Mouse (Mus musculus) olfactory bulb, adult 2 months (tissue): ENCODE data around the gene Ffar3. TPM values are rescaled to one million over a fixed set of nuclear protein-coding genes. Genes with fewer than 3 reads are reported as not detected.
A peak's percentile ranks its signal among the peaks of the same experiment; 100 is the strongest.

ENCODE experiments used
- H3K27ac ChIP-seq: fragments of 200-500 bp; 2 replicates; pipeline ENCODE4 v1.5.1; 2012; ENCODE audit warnings: low read depth, low read length; ENCODE audit not compliant: insufficient read depth
- H3K4me1 ChIP-seq: fragments of 200-500 bp; 2 replicates; pipeline ENCODE4 v1.6.1; 2012; ENCODE audit warnings: low read length; ENCODE audit not compliant: control insufficient read depth, insufficient read depth
- H3K4me3 ChIP-seq: fragments of 200-500 bp; 2 replicates; pipeline ENCODE4 v1.5.1; 2012; ENCODE audit warnings: mild to moderate bottlenecking, low read depth, low read length, moderate library complexity; ENCODE audit not compliant: insufficient read depth
- CTCF ChIP-seq: fragments of 200-500 bp; IDR thresholded peaks from 2 replicates; pipeline ENCODE4 v1.5.1; 2012; ENCODE audit warnings: low read depth, mild to moderate bottlenecking, low read length, moderate library complexity; ENCODE audit not compliant: insufficient read depth
- POLR2A ChIP-seq: fragments of 200-500 bp; IDR thresholded peaks from 2 replicates; pipeline ENCODE4 v1.6.1; 2012; ENCODE audit warnings: mild to moderate bottlenecking, low read depth, low read length, moderate library complexity; ENCODE audit not compliant: insufficient read depth
- WGBS: fragments of 180-500 bp; shearing (Covaris S2); methylation state at CpG from one replicate; pipeline ENCODE4 v1.1.7; 2018; 5-methylcytosine and 5-hydroxymethylcytosine counted together
- polyA plus RNA-seq: library from polyadenylated mRNA; stranded (reverse); fragments of >200 nt; gene quantifications from 2 replicates; pipeline ENCODE4 v1.2.4, GENCODE M21; 2012; ENCODE audit warnings: low replicate concordance; ENCODE audit not compliant: missing spikeins, insufficient read depth, insufficient read length

The Ffar3 gene
- polyA plus RNA-seq, 1 experiment: not detected

- WGBS: 74% methylated on average over 9 of the region's 9 CpGs
These were observed 44.2 kb downstream of the Ffar3 start for GRCm38 (mm10) chr7:30811757-30812290.

GRCm38 (mm10) chr7:30810319-30810718 is 45.7 kb downstream of the Ffar3 start:
- Histone ChIP-seq H3K4me1 (no peaks in the 10 kb centered on the region), H3K4me3 (no peak overlapping the region), H3K27ac (no peak overlapping the region)
- WGBS: 57% methylated on average over 6 of the region's 6 CpGs
- no peak for TF ChIP-seq CTCF
- TF ChIP-seq POLR2A: no peak

More at GRCm38 (mm10) chr7:30811757-30812290, 44.2 kb downstream of the Ffar3 start:
- Histone ChIP-seq H3K4me3 (no peak overlapping the region), H3K27ac (no peak overlapping the region), H3K4me1 (no peaks in the 10 kb centered on the region)
- TF ChIP-seq POLR2A: no peak
- TF ChIP-seq CTCF: no peak

- Histone ChIP-seq H3K4me1 (no peaks in the 10 kb centered on the region), H3K4me3 (no peak overlapping the region), H3K27ac (no peak overlapping the region)
- TF ChIP-seq CTCF: 0 out of 2 replicates have a peak, but pooled peaks have one; percentile 7
- TF ChIP-seq POLR2A: no peak
- WGBS: 51% methylated on average over 6 of the region's 6 CpGs
These were observed 50.1 kb downstream of the Ffar3 start for GRCm38 (mm10) chr7:30805924-30806323.

Other genes with a start within 250 kb of the Ffar3 start
- gene Upk1a, start 243.3 kb downstream of the Ffar3 start, polyA plus RNA-seq: not detected in 2 replicates
- gene Cox6b1, start 230.0 kb downstream of the Ffar3 start, polyA plus RNA-seq: 1,523 TPM in 1 of 2 replicates, not detected in the other
- not detected in 2 replicates for gene Etv2, start 220.3 kb downstream of the Ffar3 start, polyA plus RNA-seq
- not detected in 2 replicates for gene Rbm42, start 205.9 kb downstream of the Ffar3 start, polyA plus RNA-seq
- not detected in 2 replicates for gene Haus5, start 191.2 kb downstream of the Ffar3 start, polyA plus RNA-seq
- not detected in 2 replicates for gene Pmis2, start 184.6 kb downstream of the Ffar3 start, polyA plus RNA-seq
- not detected in 2 replicates for gene 2200002J24Rik, start 157.3 kb downstream of the Ffar3 start, polyA plus RNA-seq
- not detected in 2 replicates for gene Atp4a, start 144.0 kb downstream of the Ffar3 start, polyA plus RNA-seq
- gene Tmem147, start 126.6 kb downstream of the Ffar3 start, polyA plus RNA-seq: not detected in 2 replicates
- gene Gapdhs, start 112.5 kb downstream of the Ffar3 start, polyA plus RNA-seq: not detected in 2 replicates
- gene Sbsn, start 104.7 kb downstream of the Ffar3 start, polyA plus RNA-seq: not detected in 2 replicates
- not detected in 2 replicates for gene Dmkn, start 92.4 kb downstream of the Ffar3 start, polyA plus RNA-seq
- gene Krtdap, start 68.3 kb downstream of the Ffar3 start, polyA plus RNA-seq: not detected in 2 replicates
- gene Ffar2, start 32.4 kb downstream of the Ffar3 start, polyA plus RNA-seq: not detected in 2 replicates
- not detected in 2 replicates for gene Ffar1, start 5.4 kb upstream of the Ffar3 start, polyA plus RNA-seq
- gene Cd22, start 24.2 kb upstream of the Ffar3 start, polyA plus RNA-seq: not detected in 2 replicates
- gene Mag, start 58.7 kb upstream of the Ffar3 start, polyA plus RNA-seq: not detected in 2 replicates
- not detected in 2 replicates for gene Hamp2, start 68.5 kb upstream of the Ffar3 start, polyA plus RNA-seq
- gene Hamp, start 87.9 kb upstream of the Ffar3 start, polyA plus RNA-seq: not detected in 2 replicates
- 282 TPM in 1 of 2 replicates, not detected in the other for gene Usf2, start 100.6 kb upstream of the Ffar3 start, polyA plus RNA-seq
- not detected in 2 replicates for gene Lsr, start 117.3 kb upstream of the Ffar3 start, polyA plus RNA-seq
- not detected in 2 replicates for gene Fam187b, start 117.6 kb upstream of the Ffar3 start, polyA plus RNA-seq
- not detected in 2 replicates for gene Fxyd5, start 186.3 kb upstream of the Ffar3 start, polyA plus RNA-seq
- gene Fxyd7, start 195.3 kb upstream of the Ffar3 start, polyA plus RNA-seq: not detected in 2 replicates
- gene Fxyd1, start 201.0 kb upstream of the Ffar3 start, polyA plus RNA-seq: not detected in 2 replicates
- not detected in 2 replicates for gene Lgi4, start 203.2 kb upstream of the Ffar3 start, polyA plus RNA-seq
- gene Fxyd3, start 220.5 kb upstream of the Ffar3 start, polyA plus RNA-seq: not detected in 2 replicates